Mouse (Mus musculus) bone marrow macrophage, adult 2 months (primary cell): Measurements from ENCODE around the gene Olfr781.

Experiments used
- CTCF ChIP-seq: IDR thresholded peaks from 2 replicates; pipeline ENCODE4 v1.5.1; 2012; ENCODE audit warnings: low read depth, mild to moderate bottlenecking, low read length, moderate library complexity
- POLR2A ChIP-seq: IDR thresholded peaks from 2 replicates; pipeline ENCODE4 v1.6.1; 2012; ENCODE audit warnings: mild to moderate bottlenecking, low read depth, low read length, borderline replicate concordance

DNA sequence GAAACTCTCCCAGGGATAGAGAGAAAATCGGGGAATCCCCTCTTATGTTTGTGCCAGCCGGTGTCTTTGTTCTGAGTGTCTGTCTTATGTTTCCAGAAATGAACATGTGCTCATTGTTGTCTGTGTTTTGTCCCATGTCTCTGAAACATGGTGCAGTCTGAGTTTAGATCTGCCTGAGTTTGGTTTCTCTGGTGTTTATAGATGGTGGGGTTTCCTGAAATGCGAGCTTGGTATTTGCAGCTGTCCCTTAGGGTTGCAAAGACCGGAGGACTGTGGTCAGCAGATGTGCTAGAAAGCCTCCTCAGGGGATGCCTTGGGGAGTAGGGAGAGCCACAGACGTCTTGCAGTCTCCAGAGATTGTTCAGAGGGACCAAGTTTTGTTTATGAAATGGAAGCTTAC, 28.7 kb downstream of the Olfr781 start:
- TF ChIP-seq CTCF (no peak), POLR2A (no peak)
